ENCODE assay signal across 9 mouse cellular contexts in genomic region chr7:63908496-63909285, GRCm38 (mm10). TPM values are rescaled to one million over a fixed set of nuclear protein-coding genes. Genes with fewer than 3 reads are reported as not detected.
DNase-seq lines count a peak whose midpoint lies in the region; ATAC-seq and TF ChIP-seq lines count a peak whose summit lies in the region.
"Had no signal": no experiment of that assay in that cellular context is flagged by ENCODE, and none has a peak within 500 bp of the region (broad histone marks: within the 10 kb centered on the region; RNA-seq: fewer than 3 reads in every experiment).

No protein-coding gene starts in this region.

- intact Hi-C loops in left cerebral cortex, postnatal 36 days (cut with DNase I) = no loop called here

- no peaks in the 10 kb centered on the region for H3K27me3 ChIP-seq in hindbrain, embryonic 11.5 days (ENCODE audit: control insufficient read depth, insufficient read depth, low read length)
- no peaks in the 10 kb centered on the region for H3K27me3 ChIP-seq in midbrain, postnatal 0 days (ENCODE audit: insufficient read depth, low read length)

- no peak overlapping the region for H3K4me2 ChIP-seq in hindbrain, embryonic 11.5 days (replicated peaks; ENCODE audit: low read depth, low read length)
- no peak overlapping the region for H3K4me2 ChIP-seq in midbrain, postnatal 0 days (ENCODE audit: low read depth, low read length, poor library complexity, severe bottlenecking)

- H3K4me1 ChIP-seq in hindbrain, embryonic 11.5 days (replicated peaks; ENCODE audit: control insufficient read depth, insufficient read depth, low read length) = peaks cover 9% of the 10 kb centered on the region
- peaks cover 9% of the 10 kb centered on the region for H3K4me1 ChIP-seq in midbrain, postnatal 0 days (ENCODE audit: insufficient read depth, low read length)

- ATAC-seq in hindbrain, embryonic 11.5 days (ENCODE audit: low FRiP score) = no peak
- ATAC-seq in midbrain, postnatal 0 days (ENCODE audit: low FRiP score) = no peak

- H3K36me3 ChIP-seq in hindbrain, embryonic 11.5 days (ENCODE audit: control insufficient read depth, insufficient read depth, low read length) = no peaks in the 10 kb centered on the region
- H3K36me3 ChIP-seq in midbrain, postnatal 0 days (ENCODE audit: insufficient read depth, low read length) = no peaks in the 10 kb centered on the region

- H3K9me3 ChIP-seq in hindbrain, embryonic 11.5 days (ENCODE audit: control insufficient read depth, low read length) = no peaks in the 10 kb centered on the region
- H3K9me3 ChIP-seq in midbrain, postnatal 0 days (ENCODE audit: low read length) = no peaks in the 10 kb centered on the region

- TF ChIP-seq CTCF in midbrain, postnatal 0 days (IDR thresholded peaks at IDR 0.05) = no peak

- H3K27ac ChIP-seq in hindbrain, embryonic 11.5 days (ENCODE audit: low read depth, low read length) = peak overlapping the region; percentile 30; the same call in 1 of the 2 replicates
- H3K27ac ChIP-seq in midbrain, postnatal 0 days (ENCODE audit: low read depth, low read length) = peak overlapping the region; percentile 58

- 47% methylated on average over 10 of the region's 11 CpGs for WGBS in hindbrain, embryonic 11.5 days
- 42% methylated on average over 9 of the region's 11 CpGs for WGBS in midbrain, postnatal 0 days

- DNase-seq in kidney, adult 9 months = peak; percentile 25
- no peak for DNase-seq in kidney, adult 18-20 months
- DNase-seq in ZHBTc4 (ENCODE audit: low read depth, low spot score) = peak; percentile 78
- DNase-seq in hindbrain, embryonic 11.5 days (ENCODE audit: low spot score) = no peak
- no peak for DNase-seq in midbrain, postnatal 0 days (ENCODE audit: low spot score)
- no peak for DNase-seq in right cerebral cortex, postnatal 36 days (ENCODE audit: low spot score in 2 of 2)
- no peak for DNase-seq in left cerebral cortex, postnatal 36 days (ENCODE audit: low spot score in 2 of 2)
- no peak for DNase-seq in spleen, adult 12 weeks (ENCODE audit: low spot score)

- H3K4me3 ChIP-seq in hindbrain, embryonic 11.5 days (ENCODE audit: low read depth, low read length) = no peak overlapping the region
- no peak overlapping the region for H3K4me3 ChIP-seq in midbrain, postnatal 0 days (ENCODE audit: low read depth, low read length)

- no peak overlapping the region for H3K9ac ChIP-seq in hindbrain, embryonic 11.5 days (ENCODE audit: low read depth, low read length)
- H3K9ac ChIP-seq in midbrain, postnatal 0 days (replicated peaks; ENCODE audit: low read length, poor library complexity, severe bottlenecking) = no peak overlapping the region

RNA-seq across cellular contexts. Expression of gene E030018B13Rik, which starts 8.0 kb away (rescaled TPM):
- polyA plus RNA-seq in hindbrain, embryonic 11.5 days (2014; fragmentation: Nextera tagmentation; extraction: Ambion mirVana) = 0.28 TPM in 1 of 2 replicates, not detected in the other
- total RNA-seq in midbrain, postnatal 0 days (2014; rRNA removed) = not detected in 2 replicates
- not detected in 2 replicates for polyA plus RNA-seq in midbrain, postnatal 0 days (2015; fragmentation: Nextera tagmentation; extraction: Ambion mirVana)
- total RNA-seq in left cerebral cortex, postnatal 36 days (2021) = not detected
- total RNA-seq: adrenal gland, postnatal 4 days had no signal

RNA-seq across cellular contexts. Expression of gene Klf13, which starts 30.0 kb away (rescaled TPM):
- 30.4 and 35.4 TPM in 2 replicates for polyA plus RNA-seq in hindbrain, embryonic 11.5 days (2014; fragmentation: Nextera tagmentation; extraction: Ambion mirVana)
- total RNA-seq in midbrain, postnatal 0 days (2014; rRNA removed) = 26.6 and 26.7 TPM in 2 replicates
- 19.7 and 21.5 TPM in 2 replicates for polyA plus RNA-seq in midbrain, postnatal 0 days (2015; fragmentation: Nextera tagmentation; extraction: Ambion mirVana)
- total RNA-seq in left cerebral cortex, postnatal 36 days (2021) = 100 to 1,000 TPM; 168 to 175 TPM

Comparison
In these comparisons a context has a peak if more than half of its experiments do, and no peak if none do; other contexts are left out.
1. DNase-seq: peak in kidney, adult 9 months (single experiment) and ZHBTc4 (single experiment); none in kidney, adult 18-20 months (single experiment), hindbrain, embryonic 11.5 days (single experiment), midbrain, postnatal 0 days (single experiment), right cerebral cortex, postnatal 36 days (0 of 2), left cerebral cortex, postnatal 36 days (0 of 2) and spleen, adult 12 weeks (single experiment).